20 mouse cellular contexts compared by ENCODE assay signal in genomic region chr16:35247364-35247763, GRCm38 (mm10).
A peak's percentile ranks its signal among the peaks of the same experiment; 100 is the strongest.
DNase-seq lines count a peak whose midpoint lies in the region; ATAC-seq lines count a peak whose summit lies in the region.
"Had no signal": no experiment of that assay in that cellular context is flagged by ENCODE, and none has a peak within 500 bp of the region (broad histone marks: within the 10 kb centered on the region; RNA-seq: fewer than 3 reads in every experiment).

No protein-coding gene starts in this region.

- no peaks in the 10 kb centered on the region for H3K9me3 ChIP-seq in neural tube, embryonic 15.5 days (replicated peaks)
- H3K9me3 ChIP-seq: G1E had no signal

- no peak overlapping the region for H3K9ac ChIP-seq in neural tube, embryonic 15.5 days (replicated peaks)

- peak; percentile 69 for ATAC-seq in cerebellum, adult (ENCODE audit: insufficient number of reproducible peaks, low FRiP score, low TSS enrichment)
- 0 out of 2 replicates have a peak, but pooled peaks have one; percentile 40 for ATAC-seq in neural tube, embryonic 15.5 days (ENCODE audit: low FRiP score)
- ATAC-seq: activated CD4-positive, CD25-positive, alpha-beta regulatory T cell, adult 4 months; CD4-positive, CD25-positive, alpha-beta regulatory T cell, adult 4 months; Patski had no signal

- no peaks in the 10 kb centered on the region for H3K27me3 ChIP-seq in neural tube, embryonic 15.5 days (replicated peaks)

- no peak for DNase-seq in cerebellum, adult 11 months
- DNase-seq in cerebellum, postnatal 25 days = peak; percentile 28 to 53
- DNase-seq in cerebellum, postnatal 4 days (ENCODE audit: low spot score in 2 of 2) = no peak
- DNase-seq in neural tube, embryonic 10.5 days (ENCODE audit: extremely low spot score, low spot score) = no peak
- DNase-seq: adrenal gland, adult 2 months; adrenal gland, adult 8-10 months; adrenal gland, postnatal 10 days; adrenal gland, postnatal 14 days; adrenal gland, postnatal 25 days; adrenal gland, postnatal 36 days; B cell, adult 2 months; cerebellum, adult 11-12 months; cerebellum, adult 18-20 months; cerebellum, adult 8-10 months had no signal

- H3K4me2 ChIP-seq in neural tube, embryonic 15.5 days = no peak overlapping the region

- H3K27ac ChIP-seq in neural tube, embryonic 15.5 days (replicated peaks) = no peak overlapping the region

- WGBS in neural tube, embryonic 15.5 days = 40% methylated on average over 3 of the region's 3 CpGs

- no peak overlapping the region for H3K4me3 ChIP-seq in neural tube, embryonic 15.5 days (replicated peaks)

- peaks cover 6% of the 10 kb centered on the region for H3K4me1 ChIP-seq in neural tube, embryonic 15.5 days

- peaks cover 4% of the 10 kb centered on the region; the same call in 1 of the 2 replicates for H3K36me3 ChIP-seq in neural tube, embryonic 15.5 days
- H3K36me3 ChIP-seq: G1E had no signal

Comparison
In these comparisons a context has a peak if more than half of its experiments do, and no peak if none do; other contexts are left out.
1. DNase-seq: peak in cerebellum, postnatal 25 days (2 of 2); none in cerebellum, adult 11 months (single experiment), cerebellum, postnatal 4 days (0 of 2) and neural tube, embryonic 10.5 days (single experiment).